Mouse (Mus musculus): ENCODE results near the gene Sh3rf1. TPM values are rescaled to one million over a fixed set of nuclear protein-coding genes. Genes with fewer than 3 reads are reported as not detected.

Sh3rf1 gene
- polyA plus RNA-seq, 1 experiment = 2.1 TPM

- H3K4me1 ChIP-seq (ENCODE audit: control insufficient read depth, insufficient read depth, insufficient read length, low read length) = no peaks in the 10 kb centered on the region
- no peak overlapping the region for H3K27ac ChIP-seq (replicated peaks; ENCODE audit: low read depth, low read length)
- H3K4me3 ChIP-seq (ENCODE audit: insufficient read depth, low read depth, low read length) = no peak overlapping the region
Measured at GRCm38 (mm10) chr8:61360362-61360761, 136.7 kb downstream of the Sh3rf1 start.

GRCm38 (mm10) chr8:61361476-61361875 lies 137.8 kb downstream of the Sh3rf1 start:
- H3K27ac ChIP-seq (replicated peaks; ENCODE audit: low read depth, low read length) = no peak overlapping the region
- no peaks in the 10 kb centered on the region for H3K4me1 ChIP-seq (ENCODE audit: control insufficient read depth, insufficient read depth, insufficient read length, low read length)
- H3K4me3 ChIP-seq (ENCODE audit: insufficient read depth, low read depth, low read length) = no peak overlapping the region

- H3K27ac ChIP-seq (replicated peaks; ENCODE audit: low read depth, low read length) = no peak overlapping the region
- no peak overlapping the region for H3K4me3 ChIP-seq (ENCODE audit: insufficient read depth, low read depth, low read length)
- H3K4me1 ChIP-seq (ENCODE audit: control insufficient read depth, insufficient read depth, insufficient read length, low read length) = no peaks in the 10 kb centered on the region
Measured at GRCm38 (mm10) chr8:61362301-61362913, 138.7 kb downstream of the Sh3rf1 start.

GRCm38 (mm10) chr8:61373303-61373702 lies 149.6 kb downstream of the Sh3rf1 start:
- Histone ChIP-seq H3K4me3 (ENCODE audit: insufficient read depth, low read depth, low read length) (no peak overlapping the region), H3K4me1 (ENCODE audit: control insufficient read depth, insufficient read depth, insufficient read length, low read length) (no peaks in the 10 kb centered on the region), H3K27ac (replicated peaks; ENCODE audit: low read depth, low read length) (no peak overlapping the region)

- no peak overlapping the region for H3K27ac ChIP-seq (replicated peaks; ENCODE audit: low read depth, low read length)
- no peaks in the 10 kb centered on the region for H3K4me1 ChIP-seq (ENCODE audit: control insufficient read depth, insufficient read depth, insufficient read length, low read length)
- H3K4me3 ChIP-seq (ENCODE audit: insufficient read depth, low read depth, low read length) = no peak overlapping the region
Measured at GRCm38 (mm10) chr8:61374059-61374755, 150.5 kb downstream of the Sh3rf1 start.

- Histone ChIP-seq H3K27ac (replicated peaks; ENCODE audit: low read depth, low read length) (no peak overlapping the region), H3K4me1 (ENCODE audit: control insufficient read depth, insufficient read depth, insufficient read length, low read length) (no peaks in the 10 kb centered on the region), H3K4me3 (ENCODE audit: insufficient read depth, low read depth, low read length) (no peak overlapping the region)
Measured at GRCm38 (mm10) chr8:61375205-61375604, 151.5 kb downstream of the Sh3rf1 start.

GRCm38 (mm10) chr8:61378847-61379698 lies 155.4 kb downstream of the Sh3rf1 start:
- H3K27ac ChIP-seq (replicated peaks; ENCODE audit: low read depth, low read length) = no peak overlapping the region
- no peaks in the 10 kb centered on the region for H3K4me1 ChIP-seq (ENCODE audit: control insufficient read depth, insufficient read depth, insufficient read length, low read length)
- H3K4me3 ChIP-seq (ENCODE audit: insufficient read depth, low read depth, low read length) = no peak overlapping the region

- Histone ChIP-seq H3K4me1 (ENCODE audit: control insufficient read depth, insufficient read depth, insufficient read length, low read length) (no peaks in the 10 kb centered on the region), H3K4me3 (ENCODE audit: insufficient read depth, low read depth, low read length) (no peak overlapping the region), H3K27ac (replicated peaks; ENCODE audit: low read depth, low read length) (no peak overlapping the region)
Measured at GRCm38 (mm10) chr8:61384536-61384935, 160.9 kb downstream of the Sh3rf1 start.

- Histone ChIP-seq H3K4me1 (ENCODE audit: control insufficient read depth, insufficient read depth, insufficient read length, low read length) (no peaks in the 10 kb centered on the region), H3K27ac (replicated peaks; ENCODE audit: low read depth, low read length) (no peak overlapping the region), H3K4me3 (ENCODE audit: insufficient read depth, low read depth, low read length) (no peak overlapping the region)
Measured at GRCm38 (mm10) chr8:61385502-61386191, 162.0 kb downstream of the Sh3rf1 start.

- no peak overlapping the region for H3K27ac ChIP-seq (replicated peaks; ENCODE audit: low read depth, low read length)
- no peak overlapping the region for H3K4me3 ChIP-seq (ENCODE audit: insufficient read depth, low read depth, low read length)
- H3K4me1 ChIP-seq (ENCODE audit: control insufficient read depth, insufficient read depth, insufficient read length, low read length) = no peaks in the 10 kb centered on the region
Measured at GRCm38 (mm10) chr8:61386645-61387044, 163.0 kb downstream of the Sh3rf1 start.

- Histone ChIP-seq H3K4me3 (ENCODE audit: insufficient read depth, low read depth, low read length) (no peak overlapping the region), H3K4me1 (ENCODE audit: control insufficient read depth, insufficient read depth, insufficient read length, low read length) (no peaks in the 10 kb centered on the region), H3K27ac (replicated peaks; ENCODE audit: low read depth, low read length) (no peak overlapping the region)
Measured at GRCm38 (mm10) chr8:61387501-61387963, 163.9 kb downstream of the Sh3rf1 start.

GRCm38 (mm10) chr8:61388341-61388740 lies 164.7 kb downstream of the Sh3rf1 start:
- Histone ChIP-seq H3K27ac (replicated peaks; ENCODE audit: low read depth, low read length) (no peak overlapping the region), H3K4me1 (ENCODE audit: control insufficient read depth, insufficient read depth, insufficient read length, low read length) (no peaks in the 10 kb centered on the region), H3K4me3 (ENCODE audit: insufficient read depth, low read depth, low read length) (no peak overlapping the region)

GRCm38 (mm10) chr8:61390307-61391057 lies 166.8 kb downstream of the Sh3rf1 start:
- H3K4me3 ChIP-seq (ENCODE audit: insufficient read depth, low read depth, low read length) = no peak overlapping the region
- no peaks in the 10 kb centered on the region for H3K4me1 ChIP-seq (ENCODE audit: control insufficient read depth, insufficient read depth, insufficient read length, low read length)
- H3K27ac ChIP-seq (replicated peaks; ENCODE audit: low read depth, low read length) = no peak overlapping the region

- Histone ChIP-seq H3K27ac (replicated peaks; ENCODE audit: low read depth, low read length) (no peak overlapping the region), H3K4me3 (ENCODE audit: insufficient read depth, low read depth, low read length) (no peak overlapping the region), H3K4me1 (ENCODE audit: control insufficient read depth, insufficient read depth, insufficient read length, low read length) (no peaks in the 10 kb centered on the region)
Measured at GRCm38 (mm10) chr8:61391058-61391434, 167.4 kb downstream of the Sh3rf1 start.
